Mouse (Mus musculus) limb, embryonic 12.5 days (tissue): ENCODE data around the gene 9230102O04Rik. TPM values are rescaled to one million over a fixed set of nuclear protein-coding genes. Genes with fewer than 3 reads are reported as not detected.

Experiments used
- ATAC-seq: fragments of 200-750 bp; cut with Nextera tagmentation; 2 replicates; pipeline ENCODE4 v1.8.0; 2017; ENCODE audit warnings: low read depth, moderate TSS enrichment; ENCODE audit not compliant: insufficient number of reproducible peaks, insufficient read depth, low FRiP score, low TSS enrichment
- H3K27ac ChIP-seq: fragments of 300-500 bp; sonication (generic); 2 replicates; pipeline ENCODE4 v1.5.1; 2016; ENCODE audit warnings: mild to moderate bottlenecking, moderate library complexity
- H3K27me3 ChIP-seq: fragments of 300-500 bp; sonication (generic); 2 replicates; pipeline ENCODE4 v1.6.1; 2016; ENCODE audit warnings: mild to moderate bottlenecking, moderate library complexity
- H3K36me3 ChIP-seq: fragments of 300-500 bp; sonication (generic); 2 replicates; pipeline ENCODE4 v1.6.1; 2016; ENCODE audit warnings: mild to moderate bottlenecking, moderate library complexity
- H3K4me1 ChIP-seq: fragments of 300-500 bp; sonication (generic); replicated peaks from 2 replicates; pipeline ENCODE4 v1.6.1; 2016
- H3K4me2 ChIP-seq: fragments of 300-500 bp; sonication (generic); 2 replicates; pipeline ENCODE4 v1.6.1; 2016; ENCODE audit warnings: mild to moderate bottlenecking, moderate library complexity
- H3K4me3 ChIP-seq: fragments of 300-500 bp; sonication (generic); replicated peaks from 2 replicates; pipeline ENCODE4 v1.5.1; 2016; ENCODE audit warnings: mild to moderate bottlenecking
- H3K9ac ChIP-seq: fragments of 300-500 bp; sonication (generic); replicated peaks from 2 replicates; pipeline ENCODE4 v1.6.1; 2016; ENCODE audit warnings: mild to moderate bottlenecking, moderate library complexity
- H3K9me3 ChIP-seq: fragments of 300-500 bp; sonication (generic); 2 replicates; pipeline ENCODE4 v1.6.1; 2016; ENCODE audit warnings: mild to moderate bottlenecking, moderate library complexity
- WGBS: fragments of 180-500 bp; shearing (Covaris S2); methylation state at CpG from one replicate; pipeline ENCODE4 v1.1.7; 2016; 5-methylcytosine and 5-hydroxymethylcytosine counted together
- polyA plus RNA-seq: library from polyadenylated mRNA; unstranded; fragments of >200 nt; fragmentation: Nextera tagmentation; extraction: Ambion mirVana; gene quantifications from 2 replicates; pipeline ENCODE4 v1.2.1, GENCODE M21; 2016

Gene 9230102O04Rik
- polyA plus RNA-seq, 1 experiment from 2014 or later: not detected

GRCm38 (mm10) chr2:9867092-9867825 lies 22.1 kb downstream of the 9230102O04Rik start:
- no peak for ATAC-seq
- H3K9me3 ChIP-seq: no peaks in the 10 kb centered on the region
- H3K4me3 ChIP-seq: no peak overlapping the region
- H3K4me2 ChIP-seq: no peak overlapping the region
- no peaks in the 10 kb centered on the region for H3K36me3 ChIP-seq
- WGBS: 54% methylated on average over 12 of the region's 12 CpGs
- H3K9ac ChIP-seq: no peak overlapping the region
- H3K27ac ChIP-seq: no peak overlapping the region
- H3K4me1 ChIP-seq: peaks cover 4% of the 10 kb centered on the region; the same call in 1 of the 2 replicates
- H3K27me3 ChIP-seq: peaks cover 46% of the 10 kb centered on the region

DNA sequence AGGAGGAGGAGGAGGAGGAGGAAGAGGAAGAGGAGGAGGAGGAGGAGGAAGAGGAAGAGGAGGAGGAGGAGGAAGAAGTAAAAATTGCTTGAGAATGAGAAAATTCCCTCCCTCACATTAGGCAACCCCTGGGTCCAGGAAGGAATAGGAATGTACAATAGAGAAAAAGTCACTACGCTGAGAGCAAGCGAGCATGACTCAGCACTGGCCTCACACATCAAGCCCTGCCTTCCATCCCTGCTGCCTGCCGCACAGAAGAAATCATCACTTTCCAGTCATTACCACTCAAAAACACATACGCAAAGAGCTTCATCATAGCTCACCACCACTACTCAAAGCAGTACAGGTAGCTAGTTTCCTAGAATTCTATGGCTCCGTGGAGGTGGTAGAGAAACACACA lies 28.6 kb downstream of the 9230102O04Rik start:
- Histone ChIP-seq H3K27ac (no peak overlapping the region), H3K4me2 (no peak overlapping the region), H3K9me3 (no peaks in the 10 kb centered on the region), H3K4me1 (0 out of 2 replicates have a peak, but pooled peaks cover 3% of the 10 kb centered on the region), H3K4me3 (no peak overlapping the region), H3K9ac (no peak overlapping the region), H3K36me3 (no peaks in the 10 kb centered on the region), H3K27me3 (no peaks in the 10 kb centered on the region)
- 91% methylated on average over 5 of the region's 5 CpGs for WGBS
- ATAC-seq: no peak

GRCm38 (mm10) chr2:9855861-9856260 lies 33.5 kb downstream of the 9230102O04Rik start:
- H3K9ac ChIP-seq: no peak overlapping the region
- 47% methylated on average over 4 of the region's 4 CpGs for WGBS
- no peaks in the 10 kb centered on the region for H3K9me3 ChIP-seq
- H3K27me3 ChIP-seq: no peaks in the 10 kb centered on the region; the same call in 1 of the 2 replicates
- no peaks in the 10 kb centered on the region for H3K36me3 ChIP-seq
- no peak overlapping the region for H3K4me3 ChIP-seq
- H3K4me2 ChIP-seq: no peak overlapping the region
- no peak overlapping the region for H3K27ac ChIP-seq
- 0 out of 2 replicates have a peak, but pooled peaks cover 8% of the 10 kb centered on the region for H3K4me1 ChIP-seq
- no peak for ATAC-seq

DNA sequence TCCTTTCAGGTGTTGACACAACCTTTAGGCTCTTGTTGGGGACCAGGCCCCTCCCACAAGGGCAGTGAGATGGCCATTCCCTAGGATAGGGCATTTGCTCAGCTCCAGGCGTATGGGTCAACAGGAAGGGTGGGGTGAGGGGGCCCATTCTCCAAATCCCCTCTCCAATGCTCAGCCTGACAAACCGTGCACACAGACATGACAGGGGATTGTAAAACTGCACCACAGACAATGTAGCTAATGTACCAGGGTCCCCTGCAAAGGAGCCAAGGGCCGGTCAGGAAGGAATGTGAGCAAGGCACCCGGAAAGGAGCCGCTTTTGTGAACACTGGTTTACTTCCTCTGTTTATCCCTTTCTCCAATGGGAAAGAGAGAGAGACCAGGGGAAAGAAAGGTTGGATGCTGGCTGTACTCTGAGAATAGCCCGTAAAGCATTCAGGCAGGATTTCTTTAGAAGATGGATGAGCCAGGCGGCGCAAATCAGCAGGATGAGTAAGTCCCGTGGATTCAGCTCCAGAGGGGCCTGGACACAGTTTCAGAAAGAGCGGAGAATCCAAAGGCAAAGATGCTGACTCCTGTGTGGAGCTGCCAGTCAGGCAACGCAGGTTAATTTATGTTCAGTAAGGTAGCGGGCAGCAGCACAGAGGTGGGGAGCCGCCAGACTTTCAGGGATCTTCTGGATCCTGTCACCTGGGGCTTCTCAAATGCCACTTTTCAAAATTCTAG lies 36.3 kb downstream of the 9230102O04Rik start:
- Histone ChIP-seq H3K36me3 (no peaks in the 10 kb centered on the region), H3K4me1 (0 out of 2 replicates have a peak, but pooled peaks cover 8% of the 10 kb centered on the region), H3K27ac (no peak overlapping the region), H3K4me2 (no peak overlapping the region), H3K4me3 (no peak overlapping the region), H3K27me3 (no peaks in the 10 kb centered on the region; the same call in 1 of the 2 replicates), H3K9ac (no peak overlapping the region; the same call in 1 of the 2 replicates), H3K9me3 (no peaks in the 10 kb centered on the region)
- no peak for ATAC-seq
- 37% methylated on average over 13 of the region's 13 CpGs for WGBS

DNA sequence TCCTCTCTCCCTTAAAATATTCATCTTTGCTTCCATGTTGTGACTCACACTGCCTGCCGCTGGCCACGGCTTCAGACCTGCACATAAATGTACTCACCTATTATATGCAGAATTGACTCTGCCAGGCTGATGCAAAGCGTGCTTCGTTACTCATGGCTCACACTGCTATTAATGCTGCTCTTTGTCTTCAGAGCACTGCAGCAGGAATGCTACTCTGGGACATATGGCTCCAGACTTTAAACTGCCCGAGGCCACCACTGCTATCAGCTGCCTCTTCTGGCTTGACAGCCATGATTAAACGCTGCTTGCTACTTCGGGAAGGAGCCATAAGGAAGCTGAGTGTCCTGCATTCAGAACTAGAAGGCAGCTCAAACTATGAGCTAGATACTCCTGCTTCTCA lies 54.1 kb downstream of the 9230102O04Rik start:
- 49% methylated on average over 7 of the region's 7 CpGs for WGBS
- Histone ChIP-seq H3K36me3 (no peaks in the 10 kb centered on the region), H3K27ac (no peak overlapping the region), H3K4me1 (no peaks in the 10 kb centered on the region), H3K4me3 (no peak overlapping the region), H3K9me3 (no peaks in the 10 kb centered on the region; the same call in 1 of the 2 replicates), H3K4me2 (no peak overlapping the region), H3K27me3 (no peaks in the 10 kb centered on the region), H3K9ac (no peak overlapping the region)
- ATAC-seq: no peak

DNA sequence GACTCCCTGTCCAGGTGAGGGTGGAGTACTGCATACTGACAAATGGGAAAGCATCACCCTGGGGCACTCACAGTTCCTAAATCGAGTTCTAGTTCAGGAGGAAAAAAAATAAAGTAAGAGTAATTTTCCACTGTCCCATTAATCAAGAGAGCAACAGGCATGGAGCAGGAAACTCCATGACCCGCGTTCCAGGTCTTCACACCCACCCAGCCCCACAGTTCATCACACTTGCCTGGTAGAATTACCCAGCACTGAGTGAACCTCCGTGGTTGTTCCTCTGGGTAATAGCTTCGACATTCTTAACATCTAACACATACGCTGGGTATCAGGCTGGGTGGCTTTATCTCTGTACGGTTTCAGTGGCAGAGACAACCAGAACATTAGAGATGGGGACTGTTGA lies 55.6 kb downstream of the 9230102O04Rik start:
- H3K27ac ChIP-seq: no peak overlapping the region
- ATAC-seq: no peak
- H3K27me3 ChIP-seq: no peaks in the 10 kb centered on the region
- no peak overlapping the region for H3K9ac ChIP-seq
- H3K9me3 ChIP-seq: no peaks in the 10 kb centered on the region
- H3K4me3 ChIP-seq: no peak overlapping the region
- no peaks in the 10 kb centered on the region for H3K4me1 ChIP-seq
- no peak overlapping the region for H3K4me2 ChIP-seq
- H3K36me3 ChIP-seq: no peaks in the 10 kb centered on the region
- 71% methylated on average over 7 of the region's 7 CpGs for WGBS

Other genes with a start within 250 kb of the 9230102O04Rik start
- 0.35 TPM in 1 of 2 replicates, not detected in the other for gene 4930412O13Rik, start 8.3 kb downstream of the 9230102O04Rik start, polyA plus RNA-seq
- 4.2 and 5.0 TPM in 2 replicates for gene Gata3, start 494 bp upstream of the 9230102O04Rik start, polyA plus RNA-seq
- 15.3 and 15.9 TPM in 2 replicates for gene Taf3, start 159.1 kb upstream of the 9230102O04Rik start, polyA plus RNA-seq
- 507 and 512 TPM in 2 replicates for gene Atp5c1, start 191.0 kb upstream of the 9230102O04Rik start, polyA plus RNA-seq
- 31.5 and 32.9 TPM in 2 replicates for gene Kin, start 191.1 kb upstream of the 9230102O04Rik start, polyA plus RNA-seq
- gene Itih2, start 241.9 kb upstream of the 9230102O04Rik start, polyA plus RNA-seq: 0.16 and 0.35 TPM in 2 replicates